Mouse (Mus musculus) cerebellum, postnatal 4 days (tissue): ENCODE results near the gene Bicc1.

ENCODE experiments used
- DNase-seq, 2 experiments: peaks; one replicate each; pipeline ENCODE4 v3.0.0; 2022; ENCODE audit warnings: low spot score in 2 of 2, mixed read lengths in 1 of 2

The Bicc1 gene

DNA sequence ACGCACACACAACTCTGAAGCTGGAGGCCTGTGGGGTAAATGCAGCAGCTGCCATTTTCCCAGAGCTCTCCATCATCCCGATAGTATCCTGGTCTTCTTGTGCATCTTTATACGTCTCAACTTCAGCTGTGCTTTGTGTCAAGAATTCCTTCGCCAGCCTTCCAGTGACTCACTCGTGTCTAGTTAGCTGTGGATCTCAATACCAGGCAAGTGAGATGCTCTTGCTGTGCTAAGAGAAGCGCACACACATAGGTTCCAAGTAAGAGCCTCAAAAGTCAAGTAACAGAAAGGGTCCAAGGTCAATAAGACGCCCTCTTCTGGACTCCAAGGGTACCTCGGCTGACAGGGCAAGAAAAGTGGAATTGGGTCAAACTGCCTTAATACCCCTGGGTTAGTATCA lies 37.0 kb downstream of the Bicc1 start:
- DNase-seq: no peak

- no peak for DNase-seq
Measured at GRCm38 (mm10) chr10:71120769-71121165, 38.7 kb downstream of the Bicc1 start.

- DNase-seq: no peak
Measured at GRCm38 (mm10) chr10:71120121-71120768, 39.3 kb downstream of the Bicc1 start.

- DNase-seq: no peak
Measured at GRCm38 (mm10) chr10:71119120-71119847, 40.2 kb downstream of the Bicc1 start.

- DNase-seq: no peak
Measured at GRCm38 (mm10) chr10:71117766-71118165, 41.7 kb downstream of the Bicc1 start.

DNA sequence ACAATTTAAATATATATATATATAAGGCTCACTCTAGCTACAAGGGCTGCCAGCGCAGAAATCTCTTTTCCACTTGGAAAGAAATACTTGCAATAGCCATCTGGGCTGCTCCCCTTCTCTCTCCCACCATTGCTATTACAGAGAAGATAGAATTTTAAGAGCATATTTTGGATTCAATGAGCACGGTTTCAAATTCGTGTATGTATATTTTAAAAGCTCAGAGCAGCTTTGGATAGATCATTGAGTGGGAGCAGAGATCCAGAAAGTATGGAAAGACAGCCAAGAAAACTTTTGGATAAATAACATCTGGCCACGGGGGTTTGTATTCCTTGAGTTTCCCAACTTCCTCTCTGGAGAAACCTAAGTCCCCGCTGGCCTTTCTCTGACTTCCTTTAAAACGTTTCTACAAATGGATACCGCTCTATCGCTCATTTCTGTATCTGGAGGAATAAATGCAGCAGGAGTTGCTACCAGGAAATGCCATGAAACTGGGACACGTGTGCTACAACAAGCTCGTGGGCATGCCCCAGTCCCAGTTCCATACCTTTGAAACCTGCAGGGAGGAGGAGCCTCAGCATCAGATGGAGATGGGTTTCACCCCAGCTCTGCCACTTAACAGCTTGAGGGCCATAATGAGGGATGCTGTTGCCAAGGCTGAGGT lies 45.1 kb downstream of the Bicc1 start:
- no peak for DNase-seq

DNA sequence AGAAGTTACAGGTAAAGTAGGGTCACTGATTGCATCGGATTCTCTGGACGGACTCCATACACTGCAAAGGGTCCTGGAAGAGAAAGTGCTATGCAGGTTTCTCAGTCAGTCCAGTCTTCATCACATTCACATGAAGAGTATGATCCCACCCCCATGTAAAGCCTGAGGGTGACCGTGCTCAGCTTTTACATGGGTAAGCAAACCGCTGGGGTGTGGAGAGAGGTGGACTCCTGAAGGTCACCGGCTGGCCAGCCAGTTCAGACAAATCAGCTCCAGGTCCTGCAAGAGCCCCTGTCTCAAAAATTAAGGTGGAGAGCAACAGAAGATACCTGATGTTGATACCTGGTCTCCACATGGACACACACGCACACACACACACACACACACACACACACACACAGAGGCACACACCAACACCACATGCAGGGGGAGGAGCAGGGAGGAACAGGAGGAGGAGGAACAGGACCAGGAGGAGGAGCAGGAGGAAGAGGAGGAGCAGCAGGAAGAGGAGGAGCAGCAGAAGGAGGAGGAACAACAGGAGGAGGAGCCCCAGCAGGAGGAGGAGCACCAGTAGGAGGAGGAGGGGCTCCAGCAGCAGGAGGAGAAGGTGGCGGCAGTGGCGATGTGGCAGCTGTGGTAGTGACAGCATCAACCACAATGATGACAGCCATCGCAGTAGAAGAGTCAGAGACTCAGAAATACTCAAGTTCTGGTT lies 52.9 kb downstream of the Bicc1 start:
- no peak for DNase-seq

GRCm38 (mm10) chr10:71104791-71105190 lies 54.7 kb downstream of the Bicc1 start:
- no peak for DNase-seq

DNA sequence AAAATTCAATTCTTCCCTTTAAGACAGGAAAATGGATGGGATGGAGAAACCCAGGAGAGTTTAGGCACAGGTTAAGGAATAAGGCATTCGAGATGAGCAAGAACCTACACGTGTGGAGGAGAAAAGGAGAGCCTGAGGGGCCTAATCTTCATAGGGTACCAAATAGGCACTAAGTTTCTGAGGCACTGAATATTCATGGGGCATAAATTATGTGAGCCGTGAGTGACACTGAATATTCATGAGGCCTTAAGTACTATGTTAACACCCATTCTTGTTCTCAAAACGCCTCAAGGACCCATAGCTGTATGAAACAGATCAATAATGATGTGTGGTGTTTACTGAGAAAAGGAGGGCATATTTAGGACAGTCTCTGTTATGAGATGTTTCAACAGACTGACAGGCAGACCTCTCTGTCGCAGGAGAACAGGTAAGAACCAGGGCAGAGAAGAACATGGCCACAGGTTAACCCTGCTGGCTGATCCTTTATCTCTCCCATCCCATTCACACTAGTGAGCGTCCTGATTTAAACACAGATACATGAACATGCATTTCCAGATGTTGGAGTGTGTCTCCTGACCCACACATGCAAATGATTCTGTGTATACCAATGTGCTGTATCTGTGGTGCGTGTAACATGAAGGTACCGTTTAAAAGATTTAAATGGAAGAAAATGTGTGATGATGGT lies 58.5 kb downstream of the Bicc1 start:
- DNase-seq: no peak

GRCm38 (mm10) chr10:71094707-71095254 lies 64.7 kb downstream of the Bicc1 start:
- DNase-seq: no peak

DNA sequence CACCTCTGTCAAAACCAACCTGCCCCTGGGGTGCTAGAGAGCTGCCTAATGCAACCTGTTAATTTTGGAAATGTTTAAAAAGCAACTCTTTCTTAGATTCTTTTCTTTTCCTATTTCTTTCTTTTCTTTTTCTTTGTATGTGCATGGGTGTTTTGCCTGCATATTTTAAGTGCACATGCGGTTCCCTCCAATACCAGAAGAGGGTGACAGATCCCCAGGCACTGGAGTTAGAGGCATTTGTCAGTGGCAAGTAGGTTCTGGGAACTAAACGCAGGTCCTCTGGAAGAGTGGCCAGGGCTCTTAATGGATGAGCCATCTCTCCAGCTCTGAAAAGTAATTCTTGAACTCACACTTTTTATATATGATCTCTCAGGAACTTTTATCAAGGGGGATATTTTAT lies 66.2 kb downstream of the Bicc1 start:
- no peak for DNase-seq

DNA sequence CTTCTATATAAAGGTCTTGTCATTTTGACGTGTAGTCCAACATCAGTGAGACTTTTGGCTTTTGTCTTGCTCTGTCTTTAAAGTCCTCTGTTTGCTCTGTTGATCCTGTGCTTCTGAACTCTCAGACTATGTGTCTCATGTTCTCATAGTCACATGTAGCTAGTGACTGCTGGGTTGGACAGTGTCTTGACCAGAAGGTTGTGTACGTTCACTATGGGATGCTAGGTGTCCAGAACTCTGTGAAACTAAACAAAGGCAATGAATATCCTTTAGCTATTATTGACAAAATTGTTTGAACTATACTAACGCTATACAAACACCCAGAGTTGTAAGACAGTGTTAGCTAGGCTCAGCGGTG lies 72.2 kb downstream of the Bicc1 start:
- no peak for DNase-seq

DNA sequence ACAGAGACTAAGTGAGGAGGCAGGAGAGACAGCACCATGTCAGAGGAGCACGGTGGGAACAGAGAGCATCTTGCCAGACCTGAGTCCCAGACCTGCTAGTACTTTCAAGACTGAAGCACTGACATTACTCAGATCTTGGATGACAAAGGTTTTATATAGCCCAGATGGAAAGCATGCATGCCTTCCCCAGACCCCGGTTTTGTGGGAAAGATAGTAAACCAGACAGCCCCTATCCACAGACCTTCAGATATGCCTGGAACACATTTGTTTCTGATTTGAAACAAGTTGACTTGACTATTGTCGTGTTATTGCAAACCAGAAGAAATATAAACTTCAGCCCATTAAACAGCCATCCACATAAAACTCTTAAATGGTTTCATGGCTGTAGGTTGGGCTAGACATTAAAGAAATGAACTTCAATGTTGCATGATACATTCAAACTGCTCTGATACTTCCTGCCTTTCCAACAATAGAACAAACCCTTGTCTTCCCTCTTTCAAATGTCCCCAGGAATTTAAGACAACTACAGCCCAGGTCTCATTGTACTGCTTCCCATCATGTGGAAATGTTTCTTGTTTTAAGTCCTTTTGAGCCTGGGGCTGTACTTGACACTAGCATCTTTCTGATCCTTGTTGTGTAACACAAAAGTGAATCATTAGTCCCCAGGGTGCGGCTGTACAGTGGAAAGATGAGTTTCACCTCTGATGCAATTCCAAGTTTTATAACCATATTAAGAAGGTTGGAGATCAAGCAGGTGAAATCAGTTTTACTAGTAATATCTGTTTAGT lies 72.7 kb downstream of the Bicc1 start:
- no peak for DNase-seq

GRCm38 (mm10) chr10:71082986-71083385 lies 76.5 kb downstream of the Bicc1 start:
- DNase-seq: no peak

- no peak for DNase-seq
Measured at GRCm38 (mm10) chr10:71078856-71079255, 80.6 kb downstream of the Bicc1 start.

DNA sequence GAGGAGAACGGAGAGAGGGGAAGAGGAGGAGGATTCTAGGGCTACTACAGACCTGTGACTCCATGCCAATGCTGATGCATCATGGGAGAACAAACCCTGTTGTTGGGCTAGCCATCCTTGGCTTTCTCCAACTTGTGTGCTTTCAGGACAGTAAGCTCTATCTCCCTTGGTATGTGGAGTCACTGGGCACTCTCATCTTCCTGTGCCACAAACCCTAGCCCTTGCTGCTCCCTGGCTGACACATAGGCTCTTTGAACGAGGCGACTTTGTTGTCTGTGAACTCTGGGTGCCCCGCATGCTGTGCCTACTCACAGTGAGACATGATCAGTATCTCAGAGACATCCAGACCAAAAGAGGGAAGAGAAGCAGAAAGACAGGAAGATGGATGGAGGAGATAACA lies 94.5 kb downstream of the Bicc1 start:
- DNase-seq: no peak

DNA sequence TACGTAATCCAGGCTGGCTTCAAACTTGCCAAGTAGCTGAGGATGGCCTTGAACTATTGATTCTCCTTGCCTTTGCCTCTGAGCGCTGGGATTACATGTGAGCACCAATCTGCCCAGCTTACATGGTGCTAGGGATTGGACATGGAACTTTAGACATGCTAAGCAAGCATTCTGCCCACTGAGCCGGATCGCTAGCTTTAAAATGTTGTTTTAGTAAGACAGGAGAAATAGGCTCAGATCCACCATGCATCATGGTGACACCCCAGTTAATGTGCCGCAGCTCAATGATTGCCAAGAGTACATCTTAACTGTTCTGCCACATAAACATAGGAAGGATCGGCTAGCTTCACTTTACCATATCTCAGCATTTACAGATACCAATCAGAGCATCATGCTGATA lies 94.9 kb downstream of the Bicc1 start:
- DNase-seq: no peak

DNA sequence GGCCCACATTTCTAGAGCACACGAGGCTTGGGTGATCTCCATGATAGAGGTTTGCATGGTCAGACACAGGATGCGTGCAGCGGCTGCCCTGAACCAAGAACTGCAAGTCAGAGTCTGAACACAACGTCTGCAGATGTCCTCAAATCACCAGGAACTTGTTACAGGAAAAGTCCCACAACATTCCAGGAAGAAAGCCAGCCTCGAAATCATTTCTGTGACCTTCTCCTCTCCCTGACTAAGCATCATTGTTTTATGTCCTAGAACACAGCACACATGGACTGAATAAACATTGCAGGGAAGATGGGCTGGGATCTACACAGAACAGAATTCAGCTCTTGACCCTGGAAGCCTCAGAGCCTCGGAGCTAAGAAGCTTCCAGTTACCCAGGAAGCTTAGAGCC lies 97.3 kb downstream of the Bicc1 start:
- no peak for DNase-seq

DNA sequence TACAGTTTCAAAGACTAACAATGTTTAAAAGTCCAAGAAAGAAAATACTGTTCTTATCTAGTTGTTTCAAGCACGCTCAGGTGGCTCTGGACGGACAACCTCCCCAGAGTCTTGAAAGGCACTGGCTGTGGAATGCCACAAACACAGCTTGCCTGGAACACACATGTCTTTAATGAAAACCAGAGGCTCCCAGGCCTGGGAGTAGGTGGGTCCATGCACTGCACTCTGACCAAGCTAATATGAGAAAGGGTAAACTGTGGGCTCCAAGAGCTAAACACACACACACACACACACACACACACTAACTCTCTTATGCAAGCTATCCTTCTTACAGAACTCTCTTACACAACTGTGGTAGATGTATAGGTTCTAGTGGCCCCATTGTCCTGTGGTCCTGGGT lies 99.2 kb downstream of the Bicc1 start:
- no peak for DNase-seq

DNA sequence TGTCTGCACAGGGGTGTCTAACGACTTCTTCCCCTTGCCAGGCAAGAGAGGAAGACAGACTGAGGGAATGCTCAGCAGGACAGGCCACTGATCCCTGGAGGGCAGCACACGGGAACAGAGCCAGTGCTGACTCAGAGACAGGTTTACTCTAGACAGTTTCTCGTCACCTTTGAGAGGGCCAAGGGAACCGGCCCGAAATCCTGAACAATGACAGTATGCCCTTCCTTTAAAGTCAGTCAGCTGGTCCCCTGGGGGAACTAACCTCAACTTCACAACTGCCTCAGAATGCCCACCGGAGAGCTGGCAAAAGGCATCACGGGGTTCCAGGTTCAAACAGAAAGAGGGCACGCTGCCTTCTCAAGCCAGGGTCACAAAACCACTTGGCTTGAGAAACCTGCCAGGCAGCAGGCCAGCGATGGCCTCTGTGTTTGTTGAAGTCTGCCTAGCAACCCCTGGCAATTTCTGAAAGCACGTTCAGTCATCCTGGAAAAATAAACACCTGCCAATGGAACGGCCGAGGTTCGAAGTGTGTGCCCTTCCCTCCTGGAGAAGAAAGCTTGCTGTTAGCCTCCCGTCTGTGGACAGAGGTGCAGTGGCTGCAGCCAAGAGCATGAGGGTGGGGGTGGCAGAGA lies 100.8 kb downstream of the Bicc1 start:
- DNase-seq: peak in 1 of 2 experiments; percentile 22
